Mouse (Mus musculus) T-helper 1 cell (primary cell): ENCODE data around the gene Idh1.
"Not testable (repeated sequence)": the region's sequence is repeated elsewhere in the genome, so short reads cannot be mapped to it uniquely, and the experiment has no call there.

ENCODE experiments used
- in situ Hi-C: fragments of 300-600 bp; cut with MboI, MseI; formaldehyde crosslinking; loops from one replicate; pipeline ENCODE4 v1.15.1; 2025; ENCODE audit warnings: high pct_unique_total_duplicates

Gene Idh1

DNA sequence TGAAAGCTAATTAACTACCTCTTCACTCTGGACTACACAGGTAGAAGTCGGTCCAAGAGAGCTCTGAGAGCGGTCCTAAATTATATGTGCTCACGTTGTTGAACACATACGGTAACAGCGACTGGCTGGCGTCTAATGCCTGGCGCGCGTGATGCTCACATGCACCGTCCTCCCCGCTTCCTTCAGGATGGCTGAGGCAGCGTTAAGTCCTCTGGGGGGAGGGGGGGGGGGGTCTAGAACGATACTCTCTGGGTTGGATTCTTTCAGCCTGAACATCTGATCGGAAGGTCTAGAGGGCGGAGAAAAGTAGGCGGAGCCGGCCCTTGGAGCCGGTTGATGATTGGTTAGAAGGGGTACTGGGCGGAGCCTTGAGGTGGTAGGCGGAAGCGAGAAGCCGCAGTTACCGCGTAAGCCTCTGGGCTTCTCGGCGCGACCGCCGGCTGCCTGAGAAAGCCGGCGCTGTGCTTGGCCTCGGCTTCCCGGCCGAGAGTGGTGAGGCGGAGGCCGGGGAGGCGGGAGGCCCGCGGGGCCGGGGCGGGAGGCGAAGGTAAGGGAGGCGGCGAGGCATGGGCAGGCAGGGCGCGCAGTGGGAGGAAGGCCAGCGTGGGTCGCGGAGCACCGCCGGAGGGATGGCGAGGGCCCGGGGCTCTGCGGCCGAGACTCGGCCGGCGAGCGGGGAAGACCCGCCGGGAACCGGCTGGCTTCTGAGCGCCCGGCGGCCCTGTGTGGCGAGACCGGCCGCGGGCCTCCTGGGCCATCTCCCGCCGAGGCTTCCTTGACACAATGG, at the start of gene Idh1, which contains the start of gene Pikfyve:
Idh1 (minus strand) TSS at position 214 of the 787 bp plus-strand sequence.
Pikfyve (plus strand) TSS at position 397 of the 787 bp plus-strand sequence.
- in situ Hi-C loops, result no loop called here

DNA sequence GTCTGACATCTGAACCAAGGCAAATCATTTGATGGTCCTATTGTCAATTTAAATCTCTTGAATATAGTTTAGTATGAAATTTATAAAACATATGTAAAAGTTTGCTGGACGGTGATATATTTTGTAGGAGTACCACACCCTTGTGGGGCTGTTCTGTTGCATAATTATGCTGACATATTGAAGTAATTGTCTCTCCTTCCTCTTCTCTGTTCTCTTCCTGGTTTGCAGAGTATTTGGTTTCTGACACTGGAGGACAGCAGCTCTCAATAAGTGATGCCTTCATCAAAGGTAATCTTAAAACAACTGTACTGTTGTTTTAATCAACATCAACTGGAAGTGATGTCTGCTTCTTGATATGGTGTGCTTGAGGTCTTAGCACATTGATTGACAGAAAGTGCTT, 44.3 kb upstream of the Idh1 start:
- in situ Hi-C loops, result no loop called here

DNA sequence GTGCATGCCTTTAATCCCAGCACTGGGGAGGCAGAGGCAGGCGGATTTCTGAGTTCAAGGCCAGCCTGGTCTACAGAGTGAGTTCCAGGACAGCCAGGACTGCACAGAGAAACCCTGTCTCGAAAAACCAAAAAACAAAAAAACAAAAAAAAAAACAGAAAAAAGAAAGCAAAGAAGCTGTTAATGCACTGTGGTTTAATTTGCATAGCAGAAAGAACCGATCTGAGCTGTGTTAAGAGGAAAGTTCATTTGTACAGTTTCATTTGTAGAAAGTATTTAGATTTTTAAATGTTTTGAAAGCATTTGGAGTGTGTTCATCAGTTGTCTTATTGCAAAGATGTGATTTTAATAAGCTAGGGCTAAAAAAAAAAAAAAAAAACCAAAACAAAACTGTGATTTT, 43.5 kb upstream of the Idh1 start:
- in situ Hi-C loops, result not testable (repeated sequence)

DNA sequence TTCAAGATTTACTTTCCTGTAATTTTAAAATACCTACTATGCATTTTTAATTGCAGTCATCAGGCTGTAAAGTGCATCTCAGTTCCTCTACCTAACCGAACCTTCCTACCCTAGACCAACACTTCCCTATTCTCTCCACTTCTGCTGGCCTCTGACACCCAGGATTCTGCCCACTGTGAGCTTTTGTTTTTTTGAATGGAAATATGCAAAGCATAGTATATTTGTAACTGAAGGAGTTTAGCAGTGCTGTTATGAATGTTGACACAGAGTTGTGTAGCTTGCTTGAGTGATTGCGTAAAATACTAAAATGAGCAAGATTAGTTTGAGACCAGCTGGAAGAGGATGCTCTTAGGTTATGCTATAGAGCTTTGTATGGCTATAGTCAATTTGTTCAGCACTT, 41.4 kb upstream of the Idh1 start:
- in situ Hi-C loops, result no loop called here

DNA sequence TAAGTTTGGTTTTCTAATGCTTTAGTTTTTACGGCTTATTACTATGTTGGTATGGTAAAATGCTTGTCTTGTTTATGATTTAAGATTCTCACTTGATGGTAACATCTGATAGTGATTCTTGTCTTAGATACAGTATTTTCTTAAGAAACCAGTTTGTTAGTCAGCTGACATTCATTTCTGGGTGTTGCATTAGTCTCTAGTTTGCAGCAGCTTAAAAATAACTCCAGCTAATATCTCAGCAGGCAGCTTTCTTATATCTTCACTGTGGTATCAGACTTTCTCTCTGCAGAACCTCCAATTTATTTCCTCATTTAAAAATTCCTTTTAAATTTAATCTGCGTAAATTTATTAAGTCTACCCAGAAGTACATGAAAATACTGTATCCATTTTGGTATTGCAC, 37.4 kb upstream of the Idh1 start:
- in situ Hi-C loops, result no loop called here

DNA sequence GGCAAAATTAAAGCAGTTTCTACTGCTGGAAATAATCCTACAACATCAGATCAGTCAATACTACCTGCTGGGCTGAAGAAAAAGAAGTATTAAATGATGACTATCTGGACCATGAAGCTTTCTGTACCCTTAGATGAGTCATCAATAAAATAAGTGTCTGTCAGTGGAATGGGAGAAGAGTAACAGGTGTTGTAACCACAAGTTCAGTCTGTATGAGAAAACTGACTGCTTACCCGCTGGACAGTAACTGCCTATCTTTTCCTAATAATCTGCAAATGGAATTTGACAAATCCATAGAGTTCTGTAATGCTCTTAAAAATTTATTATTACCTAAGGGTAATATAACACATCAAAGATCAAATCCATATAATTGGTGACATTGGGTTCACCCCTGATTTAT, 31.7 kb upstream of the Idh1 start:
- in situ Hi-C loops, result no loop called here

DNA sequence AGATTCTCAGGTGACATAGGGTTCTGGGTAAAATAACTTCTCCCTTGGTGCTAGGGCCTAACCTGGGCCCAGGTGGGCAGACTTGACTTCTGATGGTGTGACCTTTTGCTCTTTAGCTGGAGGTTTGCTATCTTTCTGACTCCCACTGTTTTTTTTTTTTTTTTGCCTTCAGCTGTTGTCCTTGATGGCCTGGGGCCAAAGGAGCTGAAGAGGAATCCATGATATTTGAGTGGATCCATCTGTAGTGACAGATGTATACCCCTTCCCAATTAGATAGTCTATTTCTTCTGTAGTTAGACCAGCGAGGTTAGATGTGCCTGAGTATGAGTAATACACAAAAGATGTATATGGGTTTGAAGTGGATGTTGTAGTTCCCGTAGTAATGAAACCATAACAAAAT, 31.3 kb upstream of the Idh1 start:
- in situ Hi-C loops, result no loop called here

DNA sequence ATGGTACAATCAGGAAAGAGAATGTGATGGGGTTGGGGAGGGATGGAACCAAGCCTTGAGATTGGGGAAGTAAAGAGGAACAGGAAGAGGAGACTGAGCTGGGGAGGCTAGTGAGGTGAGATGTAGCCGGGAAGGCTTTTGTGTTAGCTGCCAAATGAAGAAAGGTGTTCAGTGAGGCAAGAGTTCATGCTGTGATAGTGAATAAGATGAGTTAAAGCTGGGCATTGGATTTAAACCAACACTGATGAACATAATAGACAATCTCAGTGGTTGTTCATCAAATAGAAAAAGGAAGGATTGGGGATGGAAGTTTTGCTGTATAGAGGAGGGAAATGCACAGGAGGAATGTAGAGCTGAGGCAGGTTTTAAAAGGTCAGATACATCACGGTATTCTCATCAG, 26.9 kb upstream of the Idh1 start:
- in situ Hi-C loops, result no loop called here

DNA sequence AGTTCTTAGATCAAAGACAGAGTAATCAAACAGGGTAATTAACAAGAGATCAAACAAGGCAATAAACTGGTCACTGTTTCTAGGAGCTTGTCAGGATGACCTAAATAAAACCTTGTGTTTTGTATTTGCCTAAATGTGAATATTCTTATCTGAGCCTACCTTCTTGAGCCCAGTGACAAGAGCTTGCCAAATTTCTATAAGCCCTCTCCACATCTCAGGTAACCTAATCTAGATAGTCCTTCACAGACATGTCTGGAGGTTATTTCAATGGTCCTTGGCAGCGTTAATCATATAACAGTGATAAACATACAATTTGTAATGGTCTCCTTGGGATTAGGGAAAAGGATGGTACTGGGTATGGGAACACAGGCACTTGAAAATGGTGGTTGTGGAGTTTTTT, 18.0 kb upstream of the Idh1 start:
- in situ Hi-C loops, result no loop called here

DNA sequence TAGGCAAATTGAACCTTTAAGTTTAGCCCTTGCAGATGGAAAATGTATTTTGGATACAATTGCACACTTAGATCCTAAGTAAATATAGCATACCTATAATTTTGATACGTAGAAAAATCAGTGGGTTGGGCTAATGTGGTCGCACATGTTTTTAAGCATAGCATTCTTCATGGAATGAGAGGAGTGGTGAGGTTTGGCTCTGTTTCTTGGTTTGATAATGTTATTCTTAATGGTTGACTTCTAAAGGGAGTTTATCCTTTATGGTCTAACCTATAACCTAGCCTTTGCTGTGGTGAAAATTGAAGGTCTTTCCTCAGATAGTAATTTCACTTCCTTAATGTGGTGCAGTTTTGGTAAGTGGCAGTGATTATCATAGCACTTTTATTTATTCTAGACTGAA, 12.6 kb upstream of the Idh1 start:
- in situ Hi-C loops, result no loop called here

DNA sequence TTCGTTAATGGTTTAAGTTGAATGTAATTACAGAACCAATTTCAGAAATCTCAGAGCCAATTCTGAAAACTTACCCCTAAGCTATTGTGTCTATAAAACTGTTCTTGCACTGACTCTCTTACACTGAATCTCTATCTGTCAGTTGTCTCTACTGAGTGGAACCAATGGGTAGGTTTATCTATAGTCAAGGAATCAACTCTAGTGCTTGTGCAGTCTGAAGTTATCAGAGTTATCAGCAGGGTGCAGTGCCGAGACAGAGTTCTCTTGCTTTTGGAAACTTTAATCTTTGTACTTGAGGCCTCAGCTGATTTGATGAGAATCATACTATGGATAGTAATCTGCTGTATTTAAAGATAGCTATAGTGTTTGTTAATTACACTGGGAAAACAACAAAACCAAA, 12.1 kb upstream of the Idh1 start:
- in situ Hi-C loops, result no loop called here

DNA sequence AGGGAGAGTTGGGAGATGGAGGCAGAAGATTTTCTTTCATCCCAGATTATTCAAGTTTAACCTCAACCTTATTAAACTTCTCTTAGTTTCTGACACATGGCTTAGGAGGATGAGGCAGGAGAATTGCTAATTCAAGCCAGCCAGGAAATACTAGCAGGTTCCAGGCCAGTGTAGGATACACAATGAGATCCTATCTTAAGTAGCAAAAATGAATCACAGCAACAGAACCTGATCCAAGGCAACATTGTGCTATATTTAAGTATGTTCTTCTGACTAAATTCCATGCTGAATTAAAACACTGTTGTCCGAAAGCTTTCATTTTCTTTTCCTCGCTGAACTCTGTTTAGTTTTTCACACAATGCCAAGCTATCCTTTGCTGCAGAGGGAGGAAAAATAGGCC, 6.9 kb upstream of the Idh1 start:
- in situ Hi-C loops, result no loop called here

DNA sequence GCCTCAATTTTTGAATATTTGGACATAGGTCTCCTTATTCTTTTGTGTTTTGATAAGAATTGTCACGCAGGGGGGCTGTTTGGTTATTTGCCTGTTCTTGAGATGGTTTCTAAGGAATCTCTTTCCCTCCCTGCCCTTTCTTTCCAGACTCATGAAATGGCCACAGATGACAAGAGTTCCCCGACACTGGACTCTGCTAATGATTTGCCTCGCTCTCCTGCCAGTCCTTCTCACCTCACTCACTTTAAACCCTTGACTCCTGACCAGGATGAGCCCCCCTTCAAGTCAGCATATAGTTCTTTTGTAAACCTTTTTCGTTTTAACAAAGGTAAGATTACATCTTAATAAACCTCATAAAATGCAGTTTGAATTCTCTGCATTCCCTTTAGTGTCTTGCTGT, 3.9 kb upstream of the Idh1 start:
- in situ Hi-C loops, result no loop called here

DNA sequence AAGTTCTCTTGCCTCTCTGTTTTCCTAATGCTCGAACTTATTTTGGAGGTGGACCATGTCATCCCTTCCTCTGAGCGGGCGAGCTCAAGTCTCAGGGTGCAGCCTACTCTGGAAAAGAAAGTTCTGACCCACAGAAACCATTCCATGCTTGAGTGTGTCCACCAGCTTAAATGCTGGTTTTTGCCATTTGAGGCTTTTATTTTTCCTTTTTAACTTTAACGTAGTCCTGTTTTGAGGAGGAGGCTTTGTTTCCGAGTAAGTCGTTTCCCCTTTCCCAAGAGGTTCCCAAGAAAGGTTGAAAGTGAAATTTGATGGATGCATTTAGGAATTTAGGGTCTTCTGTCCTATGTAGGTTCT, 752 bp upstream of the Idh1 start:
- in situ Hi-C loops, result no loop called here

DNA sequence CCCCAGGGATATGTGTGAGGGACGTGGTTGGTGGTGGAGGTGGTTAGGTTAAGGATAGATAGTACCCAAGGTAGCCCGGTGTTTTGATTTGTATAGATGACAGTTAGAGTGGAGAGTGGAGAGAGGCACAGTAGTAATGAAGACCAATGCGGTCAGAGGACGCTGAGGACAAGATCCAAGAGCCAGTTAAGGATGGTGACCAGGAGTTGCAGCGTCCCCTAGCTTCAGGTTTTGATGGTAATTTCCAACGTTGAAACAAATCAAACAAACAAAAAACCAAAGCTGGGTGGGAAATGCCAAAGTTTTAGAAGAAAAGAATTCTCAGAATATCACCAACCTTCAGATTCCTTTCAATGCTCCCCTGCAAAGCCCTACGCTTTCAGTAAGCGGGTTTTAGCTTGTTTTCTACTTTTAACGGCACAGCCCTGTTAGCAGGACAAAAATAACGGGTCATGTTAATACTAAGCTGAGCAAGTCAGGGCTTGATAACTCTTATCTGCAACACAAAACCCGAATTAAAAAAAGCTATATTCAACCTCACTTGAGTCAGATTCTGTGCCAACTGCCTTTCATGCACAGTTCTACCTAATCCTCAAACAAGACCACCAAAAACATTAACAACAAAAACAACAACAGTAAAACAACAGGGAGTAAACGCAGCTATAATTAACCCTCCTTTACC, 635 bp downstream of the Idh1 start:
- in situ Hi-C loops, result no loop called here

DNA sequence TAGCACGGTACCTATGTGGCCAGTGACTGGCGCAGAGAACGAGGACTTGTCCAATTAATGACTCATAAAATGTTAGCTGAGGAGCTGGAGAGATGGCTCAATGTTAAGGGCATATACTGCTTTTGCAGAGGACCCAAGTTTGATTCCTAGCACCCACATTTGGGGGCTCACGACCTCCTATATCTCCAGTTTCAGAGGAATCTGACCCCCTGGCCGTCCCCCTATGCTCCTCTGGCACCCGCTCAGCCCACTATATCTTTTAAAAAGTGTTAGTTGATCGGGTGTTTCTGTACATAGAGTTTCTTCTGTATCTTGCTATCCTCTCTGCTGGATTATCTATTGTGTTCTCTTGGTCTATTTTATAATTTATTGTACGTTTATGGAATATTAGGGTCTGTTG, 1.3 kb downstream of the Idh1 start:
- in situ Hi-C loops, result no loop called here

DNA sequence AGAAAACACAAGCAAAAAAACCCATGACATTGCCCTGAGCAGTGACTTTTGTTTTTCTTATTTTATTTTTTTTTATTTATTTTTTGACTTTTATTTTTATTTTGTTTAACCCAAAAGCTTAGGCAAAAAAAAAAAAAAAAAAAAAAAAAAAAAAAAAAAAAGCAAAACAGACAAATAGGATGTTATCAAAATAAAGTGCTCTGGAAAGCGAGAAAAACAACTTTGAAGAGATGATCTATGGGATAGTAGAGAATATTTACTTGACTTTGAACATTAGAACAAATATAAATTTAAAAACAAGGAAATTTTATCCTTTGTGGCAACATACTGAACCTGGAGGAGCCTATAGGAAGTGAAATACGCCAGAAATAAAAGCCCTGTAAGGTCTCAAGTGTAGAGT, 2.3 kb downstream of the Idh1 start:
- in situ Hi-C loops, result no loop called here

DNA sequence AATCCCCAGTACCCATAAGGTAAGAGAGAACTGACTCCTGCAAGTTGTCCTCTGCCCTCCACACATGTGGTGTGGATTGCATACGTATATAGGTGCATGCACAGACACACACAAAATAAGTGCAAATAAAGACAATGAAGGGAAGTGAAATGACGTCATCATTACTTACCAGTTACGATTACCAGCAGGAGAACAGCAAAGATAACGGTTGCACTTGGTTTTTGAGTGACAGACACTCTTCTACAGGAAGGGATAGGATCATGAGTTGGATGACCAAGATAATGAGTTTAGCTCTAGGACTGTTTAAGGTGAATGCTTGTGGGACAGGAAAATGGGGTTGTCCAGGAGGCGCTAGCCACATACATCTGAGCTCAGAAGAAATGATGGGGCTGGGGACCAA, 4.8 kb downstream of the Idh1 start:
- in situ Hi-C loops, result no loop called here

DNA sequence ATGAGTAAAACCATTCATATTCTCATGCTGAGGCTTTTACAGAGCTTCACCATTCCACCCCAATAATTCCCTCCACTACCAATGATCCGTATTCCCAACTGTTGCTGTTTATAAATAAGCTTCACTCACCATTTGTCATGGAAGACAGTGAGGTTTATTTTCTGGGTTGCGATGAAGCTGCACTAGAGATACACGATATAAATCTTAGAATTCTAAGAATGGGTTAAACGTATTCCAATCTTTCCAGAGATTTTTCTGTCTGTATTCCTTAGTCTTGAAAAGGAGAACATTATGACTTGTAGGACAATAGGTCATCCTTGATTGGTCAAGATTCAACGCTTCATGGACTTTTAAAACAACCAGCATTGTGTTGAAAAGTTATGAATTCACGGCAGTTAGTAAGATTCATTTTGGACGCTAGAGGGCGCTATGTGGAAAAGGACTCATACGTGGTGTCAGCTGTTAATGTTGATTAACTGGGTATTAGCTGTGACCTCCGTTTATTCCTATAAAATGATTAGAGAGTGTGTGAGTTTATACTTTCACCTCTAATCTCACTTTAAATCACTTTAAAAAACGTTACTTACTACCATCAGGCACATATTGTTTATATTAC, 6.6 kb downstream of the Idh1 start:
- in situ Hi-C loops, result no loop called here

DNA sequence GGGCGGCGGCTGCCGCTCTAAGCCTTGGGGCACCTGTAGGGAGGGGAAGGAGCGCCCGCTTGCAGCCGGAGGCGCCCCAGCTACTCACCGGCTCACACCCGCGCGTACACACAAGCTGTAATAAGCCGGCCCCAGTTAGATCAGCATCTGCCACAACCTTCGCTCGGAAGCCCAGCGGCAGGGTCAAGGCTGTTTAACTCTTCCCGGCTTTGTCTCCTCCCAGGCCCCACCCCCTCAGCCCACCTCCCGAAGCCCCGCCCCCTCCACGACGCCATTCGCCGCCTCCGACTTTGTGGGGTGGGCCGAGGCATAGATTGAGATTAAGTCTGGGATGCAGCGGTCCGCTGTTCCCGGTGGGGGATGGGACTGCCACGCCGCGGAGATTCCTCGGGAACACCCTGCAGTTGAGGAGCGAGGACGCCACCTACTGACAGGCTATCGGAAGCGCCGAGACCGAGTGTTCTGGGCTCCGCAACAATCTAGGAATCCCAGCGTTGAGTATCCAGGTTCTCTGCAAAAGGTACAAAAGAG, 7.3 kb downstream of the Idh1 start:
- in situ Hi-C loops, result no loop called here

DNA sequence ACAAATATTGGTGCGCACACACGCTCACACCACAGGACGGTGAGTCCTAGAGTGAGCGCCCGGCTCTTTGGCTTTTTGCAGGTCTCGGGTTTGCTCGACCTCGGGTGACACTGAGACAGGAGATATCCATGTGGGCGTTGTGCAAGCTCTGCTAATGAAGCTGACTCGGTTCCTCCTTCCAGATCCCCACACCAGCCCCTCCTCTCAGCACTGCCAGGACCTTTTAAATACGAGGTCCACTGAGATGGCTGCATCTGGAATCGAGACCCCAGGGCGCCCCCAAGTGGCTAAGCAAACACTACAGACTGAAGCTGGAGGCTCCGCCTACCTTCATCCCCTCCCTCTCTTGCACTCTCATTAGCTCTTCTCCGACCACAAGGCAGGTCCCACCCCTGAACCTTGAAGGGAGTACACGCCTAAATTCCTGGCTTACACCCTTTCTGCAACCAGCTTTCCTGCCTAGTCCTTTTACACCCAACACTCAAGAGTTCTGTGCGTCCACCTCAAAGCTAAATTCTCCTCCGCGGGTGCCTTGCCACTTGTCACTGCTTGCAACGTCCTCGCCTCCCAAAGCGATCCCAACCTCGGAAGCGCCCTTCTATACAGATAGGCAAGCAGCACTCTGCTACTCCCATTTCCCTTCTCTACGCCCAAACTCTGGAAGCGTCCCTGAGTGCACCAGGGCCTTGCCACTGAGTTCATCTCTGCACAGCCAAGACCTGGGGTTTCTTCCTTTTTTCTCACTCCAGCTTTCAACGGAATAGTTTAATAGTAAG, 8.0 kb downstream of the Idh1 start:
- in situ Hi-C loops, result no loop called here

DNA sequence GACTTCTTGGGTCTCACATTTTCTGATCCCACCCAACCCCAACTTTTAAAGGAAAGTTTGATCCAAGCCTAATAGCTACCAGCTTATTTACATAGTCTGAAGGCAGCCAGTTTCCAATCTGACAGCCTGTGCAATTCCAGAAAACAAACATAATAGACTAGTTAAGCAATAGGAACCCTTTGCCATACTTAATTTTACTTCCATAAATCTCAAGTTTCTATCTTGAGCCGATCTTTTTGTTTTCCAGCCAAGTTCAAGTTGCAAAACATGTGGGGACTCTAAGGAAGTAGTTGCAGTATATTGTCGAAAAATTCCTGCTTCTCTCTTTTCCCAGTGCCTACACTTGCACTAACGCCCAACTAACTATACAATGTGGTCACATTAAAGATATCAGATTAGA, 8.8 kb downstream of the Idh1 start:
- in situ Hi-C loops, result no loop called here
